Mouse (Mus musculus): ENCODE results near the gene Kiss1. TPM values are rescaled to one million over a fixed set of nuclear protein-coding genes. Genes with fewer than 3 reads are reported as not detected.
A peak's percentile ranks its signal among the peaks of the same experiment; 100 is the strongest.

Gene Kiss1
- polyA plus RNA-seq, 1 experiment: not detected

- H3K4me3 ChIP-seq (replicated peaks; ENCODE audit: control insufficient read depth, low read depth, low read length): no peak overlapping the region
- TF ChIP-seq POLR2A (IDR thresholded peaks at IDR 0.05; ENCODE audit: borderline replicate concordance, control insufficient read depth, low read depth, low read length) (no peak), CTCF (IDR thresholded peaks at IDR 0.05; ENCODE audit: control insufficient read depth, insufficient read depth, low read length) (no peak)
- 86% methylated on average over 4 of the region's 4 CpGs for WGBS
- H3K27ac ChIP-seq (ENCODE audit: control insufficient read depth, insufficient read depth, low read depth, low read length, poor library complexity): no peak overlapping the region
- H3K4me1 ChIP-seq (ENCODE audit: control insufficient read depth, insufficient read depth, low read length): no peaks in the 10 kb centered on the region
Observed at GRCm38 (mm10) chr1:133287051-133287450, 34.6 kb upstream of the Kiss1 start.

GRCm38 (mm10) chr1:133287880-133288279 lies 33.8 kb upstream of the Kiss1 start:
- 93% methylated on average over 12 of the region's 12 CpGs for WGBS
- TF ChIP-seq POLR2A (IDR thresholded peaks at IDR 0.05; ENCODE audit: borderline replicate concordance, control insufficient read depth, low read depth, low read length) (no peak), CTCF (IDR thresholded peaks at IDR 0.05; ENCODE audit: control insufficient read depth, insufficient read depth, low read length) (no peak)
- Histone ChIP-seq H3K4me3 (replicated peaks; ENCODE audit: control insufficient read depth, low read depth, low read length) (no peak overlapping the region), H3K4me1 (ENCODE audit: control insufficient read depth, insufficient read depth, low read length) (no peaks in the 10 kb centered on the region), H3K27ac (ENCODE audit: control insufficient read depth, insufficient read depth, low read depth, low read length, poor library complexity) (no peak overlapping the region)

GRCm38 (mm10) chr1:133291888-133292287 lies 29.8 kb upstream of the Kiss1 start:
- no peak overlapping the region for H3K27ac ChIP-seq (ENCODE audit: control insufficient read depth, insufficient read depth, low read depth, low read length, poor library complexity)
- no peaks in the 10 kb centered on the region for H3K4me1 ChIP-seq (ENCODE audit: control insufficient read depth, insufficient read depth, low read length)
- no peak overlapping the region for H3K4me3 ChIP-seq (replicated peaks; ENCODE audit: control insufficient read depth, low read depth, low read length)
- TF ChIP-seq CTCF (IDR thresholded peaks at IDR 0.05; ENCODE audit: control insufficient read depth, insufficient read depth, low read length) (no peak), POLR2A (IDR thresholded peaks at IDR 0.05; ENCODE audit: borderline replicate concordance, control insufficient read depth, low read depth, low read length) (no peak)
- WGBS: 88% methylated on average over 6 of the region's 6 CpGs

- TF ChIP-seq POLR2A (IDR thresholded peaks at IDR 0.05; ENCODE audit: borderline replicate concordance, control insufficient read depth, low read depth, low read length): no peak
- TF ChIP-seq CTCF (IDR thresholded peaks at IDR 0.05; ENCODE audit: control insufficient read depth, insufficient read depth, low read length): no peak
- H3K4me1 ChIP-seq (ENCODE audit: control insufficient read depth, insufficient read depth, low read length): no peaks in the 10 kb centered on the region
- H3K4me3 ChIP-seq (replicated peaks; ENCODE audit: control insufficient read depth, low read depth, low read length): no peak overlapping the region
- H3K27ac ChIP-seq (ENCODE audit: control insufficient read depth, insufficient read depth, low read depth, low read length, poor library complexity): no peak overlapping the region
Observed at GRCm38 (mm10) chr1:133292608-133293007, 29.1 kb upstream of the Kiss1 start.

GRCm38 (mm10) chr1:133296376-133296775 lies 25.3 kb upstream of the Kiss1 start:
- TF ChIP-seq CTCF (IDR thresholded peaks at IDR 0.05; ENCODE audit: control insufficient read depth, insufficient read depth, low read length) (no peak), POLR2A (IDR thresholded peaks at IDR 0.05; ENCODE audit: borderline replicate concordance, control insufficient read depth, low read depth, low read length) (no peak)
- Histone ChIP-seq H3K4me3 (replicated peaks; ENCODE audit: control insufficient read depth, low read depth, low read length) (no peak overlapping the region), H3K27ac (ENCODE audit: control insufficient read depth, insufficient read depth, low read depth, low read length, poor library complexity) (no peak overlapping the region), H3K4me1 (ENCODE audit: control insufficient read depth, insufficient read depth, low read length) (no peaks in the 10 kb centered on the region)
- 78% methylated on average over 9 of the region's 9 CpGs for WGBS

GRCm38 (mm10) chr1:133298816-133299215 lies 22.9 kb upstream of the Kiss1 start:
- WGBS: 58% methylated on average over 14 of the region's 14 CpGs
- no peaks in the 10 kb centered on the region for H3K4me1 ChIP-seq (ENCODE audit: control insufficient read depth, insufficient read depth, low read length)

GRCm38 (mm10) chr1:133302540-133302939 lies 19.1 kb upstream of the Kiss1 start:
- no peak overlapping the region for H3K4me3 ChIP-seq (replicated peaks; ENCODE audit: control insufficient read depth, low read depth, low read length)
- no peaks in the 10 kb centered on the region; the same call in 1 of the 2 replicates for H3K4me1 ChIP-seq (ENCODE audit: control insufficient read depth, insufficient read depth, low read length)
- TF ChIP-seq CTCF (IDR thresholded peaks at IDR 0.05; ENCODE audit: control insufficient read depth, insufficient read depth, low read length): no peak
- TF ChIP-seq POLR2A (IDR thresholded peaks at IDR 0.05; ENCODE audit: borderline replicate concordance, control insufficient read depth, low read depth, low read length): no peak
- no peak overlapping the region for H3K27ac ChIP-seq (ENCODE audit: control insufficient read depth, insufficient read depth, low read depth, low read length, poor library complexity)
- WGBS: 70% methylated on average over 3 of the region's 3 CpGs

More at GRCm38 (mm10) chr1:133298816-133299215, 22.9 kb upstream of the Kiss1 start:
- H3K4me3 ChIP-seq (replicated peaks; ENCODE audit: control insufficient read depth, low read depth, low read length): no peak overlapping the region
- TF ChIP-seq POLR2A (IDR thresholded peaks at IDR 0.05; ENCODE audit: borderline replicate concordance, control insufficient read depth, low read depth, low read length) (no peak), CTCF (IDR thresholded peaks at IDR 0.05; ENCODE audit: control insufficient read depth, insufficient read depth, low read length) (no peak)
- H3K27ac ChIP-seq (ENCODE audit: control insufficient read depth, insufficient read depth, low read depth, low read length, poor library complexity): no peak overlapping the region

GRCm38 (mm10) chr1:133306842-133307241 lies 14.8 kb upstream of the Kiss1 start:
- Histone ChIP-seq H3K4me3 (replicated peaks; ENCODE audit: control insufficient read depth, low read depth, low read length) (no peak overlapping the region), H3K27ac (ENCODE audit: control insufficient read depth, insufficient read depth, low read depth, low read length, poor library complexity) (no peak overlapping the region), H3K4me1 (ENCODE audit: control insufficient read depth, insufficient read depth, low read length) (no peaks in the 10 kb centered on the region; the same call in 1 of the 2 replicates)
- no peak for TF ChIP-seq POLR2A (IDR thresholded peaks at IDR 0.05; ENCODE audit: borderline replicate concordance, control insufficient read depth, low read depth, low read length)
- peak; percentile 71 for TF ChIP-seq CTCF (IDR thresholded peaks at IDR 0.05; ENCODE audit: control insufficient read depth, insufficient read depth, low read length)
- WGBS: 7% methylated on average over 4 of the region's 4 CpGs

- TF ChIP-seq CTCF (IDR thresholded peaks at IDR 0.05; ENCODE audit: control insufficient read depth, insufficient read depth, low read length): no peak
- TF ChIP-seq POLR2A (IDR thresholded peaks at IDR 0.05; ENCODE audit: borderline replicate concordance, control insufficient read depth, low read depth, low read length): no peak
- WGBS: 5% methylated on average over 6 of the region's 6 CpGs
- Histone ChIP-seq H3K4me3 (replicated peaks; ENCODE audit: control insufficient read depth, low read depth, low read length) (no peak overlapping the region), H3K4me1 (ENCODE audit: control insufficient read depth, insufficient read depth, low read length) (no peaks in the 10 kb centered on the region; the same call in 1 of the 2 replicates), H3K27ac (ENCODE audit: control insufficient read depth, insufficient read depth, low read depth, low read length, poor library complexity) (no peak overlapping the region)
Observed at GRCm38 (mm10) chr1:133307318-133307717, 14.4 kb upstream of the Kiss1 start.

Measured in bone marrow, adult 2 months (tissue).